Mouse (Mus musculus) urinary bladder, postnatal 10 days (tissue): ENCODE data around the gene Dbnl.
"Not testable (repeated sequence)": the region's sequence is repeated elsewhere in the genome, so short reads cannot be mapped to it uniquely, and the experiment has no call there.

Experiments used
- DNase-seq: peaks from one replicate; pipeline ENCODE4 v3.0.0; 2022; ENCODE audit warnings: low spot score

Gene Dbnl

GRCm38 (mm10) chr11:5795706-5796105, 7.4 kb downstream of the Dbnl start:
- no peak for DNase-seq

GRCm38 (mm10) chr11:5796939-5797338, 8.7 kb downstream of the Dbnl start:
- no peak for DNase-seq

- no peak for DNase-seq
These were observed 9.1 kb downstream of the Dbnl start for GRCm38 (mm10) chr11:5797371-5797770.

- DNase-seq = no peak
These were observed 9.6 kb downstream of the Dbnl start for GRCm38 (mm10) chr11:5797928-5798327.

- DNase-seq = no peak
These were observed 11.6 kb downstream of the Dbnl start for GRCm38 (mm10) chr11:5799621-5800490.

- DNase-seq = no peak
These were observed 13.2 kb downstream of the Dbnl start for GRCm38 (mm10) chr11:5801511-5801910.

GRCm38 (mm10) chr11:5802005-5802404, 13.7 kb downstream of the Dbnl start:
- no peak for DNase-seq

- DNase-seq = no peak
These were observed 14.3 kb downstream of the Dbnl start for GRCm38 (mm10) chr11:5802457-5803217.

GRCm38 (mm10) chr11:5803551-5803981, 15.3 kb downstream of the Dbnl start, which contains the start of gene Pgam2:
Gene Pgam2, minus strand, starts transcription at chr11:5803733.
- no peak for DNase-seq

GRCm38 (mm10) chr11:5804174-5804573, 15.9 kb downstream of the Dbnl start:
- no peak for DNase-seq

- DNase-seq = no peak
These were observed 17.4 kb downstream of the Dbnl start for GRCm38 (mm10) chr11:5805711-5806110.

GRCm38 (mm10) chr11:5807956-5808355, 19.7 kb downstream of the Dbnl start:
- DNase-seq = no peak

GRCm38 (mm10) chr11:5809487-5809886, 21.2 kb downstream of the Dbnl start:
- not testable (repeated sequence) for DNase-seq

GRCm38 (mm10) chr11:5813381-5813780, 25.1 kb downstream of the Dbnl start:
- DNase-seq = no peak

GRCm38 (mm10) chr11:5819223-5819622, 30.9 kb downstream of the Dbnl start:
- no peak for DNase-seq

- no peak for DNase-seq
These were observed 37.1 kb downstream of the Dbnl start for GRCm38 (mm10) chr11:5825432-5825831.

- no peak for DNase-seq
These were observed 39.6 kb downstream of the Dbnl start for GRCm38 (mm10) chr11:5827931-5828330.

GRCm38 (mm10) chr11:5828509-5829191, 40.4 kb downstream of the Dbnl start:
- no peak for DNase-seq

GRCm38 (mm10) chr11:5829327-5829726, 41.0 kb downstream of the Dbnl start:
- DNase-seq = no peak

- no peak for DNase-seq
These were observed 46.2 kb downstream of the Dbnl start for GRCm38 (mm10) chr11:5834506-5834905.

GRCm38 (mm10) chr11:5835057-5835456, 46.8 kb downstream of the Dbnl start:
- DNase-seq = no peak

- no peak for DNase-seq
These were observed 47.8 kb downstream of the Dbnl start for GRCm38 (mm10) chr11:5836126-5836525.
